Comparison of ENCODE assay signal across 10 mouse cellular contexts in the genomic region with DNA sequence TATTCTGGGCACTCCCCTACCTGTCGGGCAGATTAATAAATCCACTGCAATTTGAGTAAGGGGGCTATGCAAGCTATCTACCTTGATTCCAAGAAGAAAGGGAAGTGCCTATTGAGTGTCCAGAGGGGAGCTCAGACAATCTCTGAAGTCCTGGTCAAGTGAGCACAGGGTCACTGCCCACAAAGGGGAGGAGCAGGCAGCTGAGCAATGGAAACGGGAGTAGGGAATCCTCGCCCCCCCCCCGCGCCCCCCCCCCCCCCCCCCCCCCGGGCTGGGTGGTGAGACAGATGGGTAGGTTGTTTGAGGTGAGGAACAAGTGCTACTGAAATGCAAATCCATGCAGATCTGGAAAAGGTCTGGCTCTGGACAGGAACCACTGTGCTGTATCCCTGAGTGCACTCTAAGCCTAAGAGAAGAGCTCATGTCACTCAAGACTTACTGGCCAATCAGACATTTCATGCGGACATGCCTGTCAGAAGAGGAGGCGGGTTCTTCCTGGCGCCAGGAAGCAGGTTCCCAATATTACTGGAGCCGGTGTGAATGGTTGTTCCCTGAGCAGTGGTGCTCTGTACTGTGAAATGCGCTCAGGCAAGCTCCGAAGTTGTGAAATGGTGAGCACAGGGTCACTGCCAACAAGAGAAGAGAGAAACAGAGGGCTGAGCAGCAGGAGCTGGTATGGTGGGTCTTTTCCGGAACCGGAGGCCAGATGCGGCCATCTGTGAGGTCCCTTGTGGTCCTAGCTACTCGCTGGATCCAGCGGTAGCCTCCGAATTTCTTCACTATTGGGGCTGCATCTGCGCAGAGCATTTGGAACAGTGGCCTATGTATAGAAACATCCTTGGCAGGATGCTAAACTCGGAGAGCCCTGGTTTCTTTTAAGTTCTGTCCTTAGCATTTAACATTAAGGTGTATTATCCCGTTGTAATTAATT. TPM values are rescaled to one million over a fixed set of nuclear protein-coding genes. Genes with fewer than 3 reads are reported as not detected.
DNase-seq lines count a peak whose midpoint lies in the region; ATAC-seq and TF ChIP-seq lines count a peak whose summit lies in the region.
"Had no signal": no experiment of that assay in that cellular context is flagged by ENCODE, and none has a peak within 500 bp of the region (broad histone marks: within the 10 kb centered on the region; RNA-seq: fewer than 3 reads in every experiment).

No protein-coding gene starts in this region.

- TF ChIP-seq POLR2A in thymus, adult 2 months (IDR thresholded peaks at IDR 0.05; ENCODE audit: control insufficient read depth, extremely low read depth, insufficient read depth, low read length, poor library complexity) = no peak

- H3K9ac ChIP-seq in forebrain, embryonic 15.5 days (replicated peaks) = no peak overlapping the region
- peak overlapping the region; percentile 4; the same call in 1 of the 2 replicates for H3K9ac ChIP-seq in kidney, embryonic 15.5 days
- no peak overlapping the region for H3K9ac ChIP-seq in liver, embryonic 14.5 days (replicated peaks)

- no peaks in the 10 kb centered on the region for H3K27me3 ChIP-seq in heart, embryonic 10.5 days (ENCODE audit: insufficient read depth, poor library complexity, severe bottlenecking)
- H3K27me3 ChIP-seq in forebrain, embryonic 15.5 days = no peaks in the 10 kb centered on the region
- H3K27me3 ChIP-seq in kidney, embryonic 15.5 days = no peaks in the 10 kb centered on the region
- no peaks in the 10 kb centered on the region for H3K27me3 ChIP-seq in liver, embryonic 14.5 days (ENCODE audit: control insufficient read depth, insufficient read depth, low read length)
- H3K27me3 ChIP-seq in thymus, adult 2 months (ENCODE audit: control insufficient read depth, insufficient read depth, low read length) = no peaks in the 10 kb centered on the region

- no peaks in the 10 kb centered on the region for H3K36me3 ChIP-seq in heart, embryonic 10.5 days
- H3K36me3 ChIP-seq in forebrain, embryonic 15.5 days = no peaks in the 10 kb centered on the region
- no peaks in the 10 kb centered on the region for H3K36me3 ChIP-seq in kidney, embryonic 15.5 days
- no peaks in the 10 kb centered on the region for H3K36me3 ChIP-seq in liver, embryonic 14.5 days (replicated peaks; ENCODE audit: control insufficient read depth, insufficient read depth, low read depth)
- H3K36me3 ChIP-seq in thymus, adult 2 months (ENCODE audit: control insufficient read depth, insufficient read depth, low read length) = no peaks in the 10 kb centered on the region

- ATAC-seq in forebrain, embryonic 15.5 days (replicated peaks) = no peak; the same call in 1 of the 2 replicates
- ATAC-seq in kidney, embryonic 15.5 days (replicated peaks; ENCODE audit: low FRiP score) = peak; percentile 99
- ATAC-seq in liver, embryonic 14.5 days (ENCODE audit: insufficient read depth) = peak; percentile 50; the same call in 1 of the 2 replicates

- peak overlapping the region; percentile 49; the same call in 1 of the 2 replicates for H3K27ac ChIP-seq in heart, embryonic 10.5 days
- H3K27ac ChIP-seq in forebrain, embryonic 15.5 days (replicated peaks) = no peak overlapping the region
- H3K27ac ChIP-seq in kidney, embryonic 15.5 days = no peak overlapping the region
- no peak overlapping the region for H3K27ac ChIP-seq in liver, embryonic 14.5 days
- no peak overlapping the region for H3K27ac ChIP-seq in thymus, adult 2 months (ENCODE audit: control insufficient read depth, insufficient read depth, low read length)

- DNase-seq in heart, embryonic 10.5 days (ENCODE audit: low spot score) = no peak
- no peak for DNase-seq in heart, postnatal 14 days
- DNase-seq in adrenal gland, postnatal 25 days = peak; percentile 30
- DNase-seq in liver, embryonic 14.5 days (ENCODE audit: low read depth in 3 of 3, low spot score in 3 of 3) = no peak
- DNase-seq in right cerebral cortex, adult 2 months (ENCODE audit: low spot score in 2 of 2) = peak; percentile 2
- DNase-seq in thymus, adult 2 months = no peak

- intact Hi-C loops in heart, postnatal 14 days (cut with DNase I) = no loop called here

- H3K4me1 ChIP-seq in heart, embryonic 10.5 days = no peaks in the 10 kb centered on the region
- no peaks in the 10 kb centered on the region for H3K4me1 ChIP-seq in forebrain, embryonic 15.5 days
- no peaks in the 10 kb centered on the region for H3K4me1 ChIP-seq in kidney, embryonic 15.5 days
- H3K4me1 ChIP-seq in liver, embryonic 14.5 days (replicated peaks; ENCODE audit: control insufficient read depth in 2 of 2, insufficient read depth in 2 of 2, low read length in 1 of 2) = no peaks in the 10 kb centered on the region
- no peaks in the 10 kb centered on the region for H3K4me1 ChIP-seq in thymus, adult 2 months (replicated peaks; ENCODE audit: control insufficient read depth, insufficient read depth, low read length)

- H3K9me3 ChIP-seq in heart, embryonic 10.5 days = no peaks in the 10 kb centered on the region
- H3K9me3 ChIP-seq in forebrain, embryonic 15.5 days = peaks cover 13% of the 10 kb centered on the region; the same call in 1 of the 2 replicates
- no peaks in the 10 kb centered on the region; the same call in 1 of the 2 replicates for H3K9me3 ChIP-seq in kidney, embryonic 15.5 days (replicated peaks)
- H3K9me3 ChIP-seq in liver, embryonic 14.5 days (ENCODE audit: control insufficient read depth, low read length) = no peaks in the 10 kb centered on the region

- TF ChIP-seq CTCF in liver, embryonic 14.5 days (IDR thresholded peaks at IDR 0.05; ENCODE audit: low read depth) = no peak
- TF ChIP-seq CTCF in thymus, adult 2 months (IDR thresholded peaks at IDR 0.05; ENCODE audit: borderline replicate concordance, control insufficient read depth, extremely low read depth, insufficient read depth, low read length, poor library complexity) = no peak

- 26% methylated on average over 17 of the region's 21 CpGs for WGBS in heart, embryonic 10.5 days
- WGBS in forebrain, embryonic 15.5 days = 31% methylated on average over 20 of the region's 21 CpGs
- WGBS in kidney, embryonic 15.5 days = 22% methylated on average over 19 of the region's 21 CpGs
- 19% methylated on average over 18 of the region's 21 CpGs for WGBS in liver, embryonic 14.5 days (ENCODE audit: insufficient replicate concordance)
- WGBS in thymus, adult 2 months = 33% methylated on average over 18 of the region's 21 CpGs

- TF ChIP-seq EP300 in liver, embryonic 14.5 days (IDR thresholded peaks at IDR 0.05; ENCODE audit: low read depth) = no peak

- H3K4me3 ChIP-seq in heart, embryonic 10.5 days = peak overlapping the region; percentile 59
- H3K4me3 ChIP-seq in forebrain, embryonic 15.5 days = peak overlapping the region; percentile 22
- H3K4me3 ChIP-seq in kidney, embryonic 15.5 days (replicated peaks) = peak overlapping the region; percentile 46
- peak overlapping the region in 1 of 2 experiments; percentile 46; a peak in 2 of 4 replicates for H3K4me3 ChIP-seq in liver, embryonic 14.5 days (ENCODE audit: insufficient read depth in 1 of 2, low read depth in 2 of 2, low read length in 2 of 2)
- no peak overlapping the region for H3K4me3 ChIP-seq in thymus, adult 2 months (ENCODE audit: control insufficient read depth, insufficient read depth, low read length)

- no peak overlapping the region for H3K4me2 ChIP-seq in forebrain, embryonic 15.5 days (replicated peaks)
- H3K4me2 ChIP-seq in kidney, embryonic 15.5 days = peak overlapping the region; percentile 57
- no peak overlapping the region; the same call in 1 of the 2 replicates for H3K4me2 ChIP-seq in liver, embryonic 14.5 days (ENCODE audit: low read depth)

RNA-seq across cellular contexts. Expression of a gene that starts 47.4 kb away (rescaled TPM):
- polyA plus RNA-seq in heart, embryonic 10.5 days (2016; fragmentation: Nextera tagmentation; extraction: Ambion mirVana) = not detected in 2 replicates
- not detected for total RNA-seq in heart, postnatal 14 days (2021)
- not detected in 2 replicates for total RNA-seq in adrenal gland, postnatal 25 days (2021)
- polyA plus RNA-seq in forebrain, embryonic 15.5 days (2015; fragmentation: Nextera tagmentation; extraction: Ambion mirVana) = not detected in 2 replicates
- not detected in 2 replicates for polyA plus RNA-seq in kidney, embryonic 15.5 days (2015; fragmentation: Nextera tagmentation; extraction: Ambion mirVana)
- polyA plus RNA-seq in liver, embryonic 14.5 days (2012; rRNA removed) = not detected in 2 replicates
- not detected in 2 replicates for polyA plus RNA-seq in liver, embryonic 14.5 days (2014; fragmentation: Nextera tagmentation; extraction: Ambion mirVana)
- polyA plus RNA-seq in thymus, adult 2 months (2012; rRNA removed) = not detected in 2 replicates
- total RNA-seq: layer of hippocampus, adult 8-10 months; MEL had no signal

Comparison
In these comparisons a context has a peak if more than half of its experiments do, and no peak if none do; other contexts are left out.
1. DNase-seq: peak in adrenal gland, postnatal 25 days (single experiment) and right cerebral cortex, adult 2 months (2 of 2); none in heart, embryonic 10.5 days (single experiment), heart, postnatal 14 days (0 of 2), liver, embryonic 14.5 days (0 of 3) and thymus, adult 2 months (single experiment).